Mouse (Mus musculus): ENCODE results near the gene Rgs3.
"Not testable (repeated sequence)": the region's sequence is repeated elsewhere in the genome, so short reads cannot be mapped to it uniquely, and the experiment has no call there.

The Rgs3 gene

GRCm38 (mm10) chr4:62551966-62552365 is 7.7 kb upstream of the Rgs3 start:
- DNase-seq (ENCODE audit: low read depth, low spot score): no peak

- DNase-seq (ENCODE audit: low read depth, low spot score): no peak
Observed at GRCm38 (mm10) chr4:62557436-62557835, 2.2 kb upstream of the Rgs3 start.

- DNase-seq (ENCODE audit: low read depth, low spot score): peak; percentile 85
Observed at GRCm38 (mm10) chr4:62560963-62561629, 1.4 kb downstream of the Rgs3 start.

GRCm38 (mm10) chr4:62561630-62562001 is 2.0 kb downstream of the Rgs3 start:
- DNase-seq (ENCODE audit: low read depth, low spot score): no peak

- DNase-seq (ENCODE audit: low read depth, low spot score): no peak
Observed at GRCm38 (mm10) chr4:62562006-62562405, 2.4 kb downstream of the Rgs3 start.

- DNase-seq (ENCODE audit: low read depth, low spot score): no peak
Observed at GRCm38 (mm10) chr4:62566530-62566929, 6.9 kb downstream of the Rgs3 start.

- no peak for DNase-seq (ENCODE audit: low read depth, low spot score)
Observed at GRCm38 (mm10) chr4:62567696-62568095, 8.0 kb downstream of the Rgs3 start.

GRCm38 (mm10) chr4:62568359-62568758 is 8.7 kb downstream of the Rgs3 start:
- no peak for DNase-seq (ENCODE audit: low read depth, low spot score)

GRCm38 (mm10) chr4:62569603-62570002 is 10.0 kb downstream of the Rgs3 start:
- no peak for DNase-seq (ENCODE audit: low read depth, low spot score)

- DNase-seq (ENCODE audit: low read depth, low spot score): no peak
Observed at GRCm38 (mm10) chr4:62570029-62570428, 10.4 kb downstream of the Rgs3 start.

GRCm38 (mm10) chr4:62582365-62583264 is 23.0 kb downstream of the Rgs3 start:
- peak; percentile 35 for DNase-seq (ENCODE audit: low read depth, low spot score)

- DNase-seq (ENCODE audit: low read depth, low spot score): peak; percentile 72
Observed at GRCm38 (mm10) chr4:62583265-62584092, 23.8 kb downstream of the Rgs3 start.

GRCm38 (mm10) chr4:62587067-62587466 is 27.4 kb downstream of the Rgs3 start:
- no peak for DNase-seq (ENCODE audit: low read depth, low spot score)

- DNase-seq (ENCODE audit: low read depth, low spot score): no peak
Observed at GRCm38 (mm10) chr4:62590878-62591277, 31.2 kb downstream of the Rgs3 start.

- no peak for DNase-seq (ENCODE audit: low read depth, low spot score)
Observed at GRCm38 (mm10) chr4:62591326-62591725, 31.7 kb downstream of the Rgs3 start.

- not testable (repeated sequence) for DNase-seq (ENCODE audit: low read depth, low spot score)
Observed at GRCm38 (mm10) chr4:62593546-62594240, 34.0 kb downstream of the Rgs3 start.

- no peak for DNase-seq (ENCODE audit: low read depth, low spot score)
Observed at GRCm38 (mm10) chr4:62594442-62594841, 34.8 kb downstream of the Rgs3 start.

GRCm38 (mm10) chr4:62596051-62596450 is 36.4 kb downstream of the Rgs3 start:
- no peak for DNase-seq (ENCODE audit: low read depth, low spot score)

- no peak for DNase-seq (ENCODE audit: low read depth, low spot score)
Observed at GRCm38 (mm10) chr4:62600549-62600948, 40.9 kb downstream of the Rgs3 start.

GRCm38 (mm10) chr4:62603607-62604006 is 44.0 kb downstream of the Rgs3 start:
- DNase-seq (ENCODE audit: low read depth, low spot score): no peak

- DNase-seq (ENCODE audit: low read depth, low spot score): no peak
Observed at GRCm38 (mm10) chr4:62604094-62604493, 44.4 kb downstream of the Rgs3 start.
